Mouse (Mus musculus) cerebellum, adult 8-10 months (tissue): Measurements from ENCODE around the gene Spata31d1b.
"Not testable (repeated sequence)": the region's sequence is repeated elsewhere in the genome, so short reads cannot be mapped to it uniquely, and the experiment has no call there.

Source experiments
- DNase-seq: peaks from one replicate; pipeline ENCODE4 v3.0.0; 2022

The Spata31d1b gene

DNA sequence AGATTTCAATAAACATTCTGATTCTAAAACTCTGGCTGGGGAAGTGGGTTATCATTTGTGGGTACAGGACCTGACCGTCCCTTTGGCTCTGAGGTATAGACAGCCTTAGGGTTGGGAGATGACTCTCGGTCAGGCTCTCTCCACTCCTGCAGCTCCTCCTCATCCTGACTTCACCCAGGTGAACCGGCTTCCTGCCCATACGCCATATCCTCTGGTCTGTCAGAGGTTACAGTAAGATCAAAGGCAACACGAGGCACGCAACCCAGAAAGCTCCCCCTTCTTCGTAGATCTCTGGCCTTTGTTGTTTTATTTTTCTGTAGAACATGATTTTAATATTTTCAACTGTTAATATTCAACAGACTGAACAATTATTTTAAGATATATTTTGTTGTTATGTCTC is 16.3 kb upstream of the Spata31d1b start:
- DNase-seq, result no peak

DNA sequence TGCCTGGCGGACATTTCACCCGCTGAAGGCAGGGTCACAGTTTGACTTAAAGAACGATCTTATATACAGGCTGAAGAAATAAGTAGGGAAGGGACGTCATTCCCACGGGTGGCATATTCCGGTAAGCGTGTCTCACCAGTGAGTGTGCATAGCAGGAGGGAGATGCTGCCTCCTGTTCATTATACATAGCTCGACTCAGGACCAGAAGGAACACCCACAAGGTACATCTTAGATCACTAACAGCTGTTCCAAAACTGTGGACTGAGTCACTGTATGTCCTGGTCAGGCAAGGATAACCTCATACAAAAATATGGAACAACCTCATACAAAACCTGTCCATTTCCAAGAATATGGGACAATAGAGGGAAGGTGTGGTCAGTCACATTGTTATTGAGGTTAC is 13.0 kb upstream of the Spata31d1b start:
- DNase-seq, result no peak

GRCm38 (mm10) chr13:59700137-59700536 is 11.9 kb upstream of the Spata31d1b start:
- not testable (repeated sequence) for DNase-seq

DNA sequence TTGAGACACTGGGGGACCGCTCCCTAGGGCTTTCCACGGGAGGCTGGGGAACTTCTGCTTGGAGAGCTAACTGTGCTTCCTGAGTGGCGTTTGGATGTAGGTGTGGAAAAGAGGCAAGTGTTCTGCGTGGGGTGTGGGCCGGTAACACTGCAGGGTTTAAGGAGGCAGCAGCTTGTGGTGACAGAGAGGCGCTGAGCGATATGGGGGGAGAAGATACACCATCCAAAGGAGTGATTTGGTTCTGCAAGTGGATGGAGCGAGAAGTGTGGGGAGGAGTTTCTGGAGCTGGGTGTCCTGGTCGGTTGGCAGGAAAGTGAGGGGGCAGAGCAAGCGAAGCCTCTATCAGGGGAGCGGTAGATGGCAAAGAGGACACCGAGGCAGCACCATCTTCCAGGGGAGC is 8.6 kb upstream of the Spata31d1b start:
- DNase-seq, result no peak

DNA sequence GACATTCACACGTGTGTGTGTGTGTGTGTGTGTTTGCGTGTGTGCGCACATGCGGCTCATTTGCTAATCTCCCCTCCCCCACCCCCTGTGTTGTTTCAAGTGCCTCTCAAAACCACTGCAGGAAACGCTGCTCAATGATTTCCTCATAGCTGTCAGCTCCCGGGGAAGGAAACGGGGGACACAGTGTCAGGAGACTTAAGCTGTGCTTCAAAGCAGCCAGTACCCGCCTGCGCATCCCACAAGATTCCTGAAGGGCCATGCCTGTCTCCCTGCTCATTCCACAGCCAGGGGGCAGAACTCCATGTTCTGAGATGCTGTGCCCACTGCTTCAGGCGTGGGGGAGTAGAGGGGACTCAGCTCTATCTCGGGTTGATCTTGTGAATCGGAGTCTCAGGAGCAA is 7.5 kb upstream of the Spata31d1b start:
- DNase-seq, result no peak

- no peak for DNase-seq
Measured at GRCm38 (mm10) chr13:59710230-59710629, 1.9 kb upstream of the Spata31d1b start, which contains the start of gene Spata31d1a. Spata31d1a (minus strand) TSS chr13:59710330.

DNA sequence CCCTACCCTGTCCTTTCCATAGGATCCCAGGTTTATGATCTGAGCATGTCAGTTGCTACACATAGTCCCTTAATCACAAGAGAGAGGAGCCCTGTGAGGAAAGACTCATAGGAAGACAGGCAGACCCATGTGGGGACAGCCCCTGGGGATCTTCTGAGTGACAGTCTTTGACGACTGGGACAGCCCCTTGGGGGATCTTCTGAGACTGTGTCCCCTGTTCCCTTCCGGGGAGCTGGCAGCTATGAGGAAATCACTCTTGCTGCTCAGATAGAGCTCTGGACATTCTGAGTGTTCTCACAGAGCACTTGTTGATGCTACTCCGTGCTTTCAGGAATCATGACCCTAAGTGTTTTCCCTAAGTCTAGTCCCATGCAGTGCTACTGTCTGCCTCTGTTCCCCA is 1.6 kb downstream of the Spata31d1b start:
- DNase-seq, result no peak

GRCm38 (mm10) chr13:59718857-59719440 is 6.9 kb downstream of the Spata31d1b start:
- not testable (repeated sequence) for DNase-seq

- no peak for DNase-seq
Measured at GRCm38 (mm10) chr13:59719475-59719874, 7.4 kb downstream of the Spata31d1b start.

GRCm38 (mm10) chr13:59722089-59722488 is 10.0 kb downstream of the Spata31d1b start:
- not testable (repeated sequence) for DNase-seq

- DNase-seq, result no peak
Measured at GRCm38 (mm10) chr13:59726139-59726867, 14.2 kb downstream of the Spata31d1b start.

DNA sequence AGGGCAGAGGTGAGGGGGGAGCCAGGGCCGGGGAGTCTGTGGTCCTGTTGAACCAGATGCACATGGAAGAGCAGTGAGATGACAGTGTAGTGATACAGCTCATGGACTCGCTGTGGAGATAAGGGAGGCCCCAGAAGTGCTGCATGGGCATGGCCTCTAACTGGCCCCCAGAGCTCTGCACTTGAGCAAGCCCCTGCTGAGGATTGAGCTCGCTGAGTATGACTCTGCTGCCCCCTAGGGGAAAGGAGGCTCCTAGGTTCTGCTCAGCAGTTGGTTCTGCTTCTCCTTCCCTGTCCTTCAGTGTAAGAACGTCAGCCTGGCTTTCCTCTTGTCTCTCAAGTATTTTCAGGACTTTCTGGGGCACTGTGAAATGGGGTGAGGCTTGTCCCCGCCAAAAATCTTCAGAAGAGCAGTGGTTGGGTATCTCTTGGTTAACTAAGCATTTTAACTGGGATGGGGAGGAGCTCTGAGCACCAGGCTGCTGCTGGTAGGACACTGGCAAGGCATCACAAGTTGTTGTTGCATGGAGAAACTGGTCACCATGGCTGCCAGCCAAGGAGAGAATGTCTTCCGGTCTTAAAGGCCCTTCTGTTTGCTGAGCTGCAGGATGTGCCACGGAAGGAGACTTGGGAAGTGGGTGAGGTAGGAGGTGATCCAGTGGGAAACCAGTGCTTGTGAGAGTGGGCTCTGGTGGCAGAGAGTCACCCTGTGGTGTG is 16.5 kb downstream of the Spata31d1b start:
- DNase-seq, result peak; percentile 84

- DNase-seq, result no peak
Measured at GRCm38 (mm10) chr13:59731652-59732051, 19.6 kb downstream of the Spata31d1b start, which contains the start of gene Spata31d1d. Spata31d1d (minus strand) TSS chr13:59731752.

DNA sequence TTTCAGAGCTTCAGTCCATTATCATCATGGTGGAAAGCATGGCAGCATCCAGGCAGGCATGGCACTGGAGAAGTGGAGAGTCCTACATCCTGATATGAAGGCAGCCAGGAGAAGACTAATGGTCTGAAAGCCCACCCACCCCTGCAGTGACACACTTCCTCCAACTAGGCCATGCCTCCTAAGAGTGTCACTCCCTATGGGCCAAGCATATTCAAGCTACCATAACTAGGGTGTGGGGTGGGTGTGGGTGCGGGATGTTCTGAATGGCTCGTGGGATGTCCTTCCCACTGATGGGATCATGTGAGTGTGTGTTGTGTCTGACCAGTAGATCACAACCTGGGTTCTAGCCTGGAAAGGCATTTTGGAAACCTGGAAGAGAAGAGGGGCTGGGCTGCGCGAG is 21.9 kb downstream of the Spata31d1b start:
- no peak for DNase-seq

DNA sequence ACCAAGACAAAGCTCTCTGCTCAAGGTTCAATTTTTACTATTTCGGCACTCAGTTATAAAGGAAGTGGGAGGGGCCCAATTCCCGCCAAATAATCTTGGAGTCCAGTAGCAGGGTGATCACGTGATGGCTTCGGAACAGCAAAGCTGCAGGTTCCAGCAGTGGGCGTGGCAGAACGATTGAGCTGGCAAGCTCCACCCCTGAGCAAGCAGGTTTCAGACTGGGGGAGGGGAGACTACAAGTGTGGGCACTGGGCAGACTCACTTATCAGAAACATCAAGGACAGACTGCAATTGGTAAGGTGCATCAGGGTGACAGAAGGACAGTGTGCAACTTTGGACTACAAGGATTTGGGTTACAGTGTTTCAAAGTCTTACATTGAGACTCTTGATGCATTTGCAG is 22.3 kb downstream of the Spata31d1b start:
- not testable (repeated sequence) for DNase-seq

- no peak for DNase-seq
Measured at GRCm38 (mm10) chr13:59735190-59735589, 23.1 kb downstream of the Spata31d1b start.

- no peak for DNase-seq
Measured at GRCm38 (mm10) chr13:59738455-59738854, 26.4 kb downstream of the Spata31d1b start.

GRCm38 (mm10) chr13:59739397-59739796 is 27.3 kb downstream of the Spata31d1b start:
- DNase-seq, result no peak

GRCm38 (mm10) chr13:59741096-59741495 is 29.0 kb downstream of the Spata31d1b start:
- no peak for DNase-seq

DNA sequence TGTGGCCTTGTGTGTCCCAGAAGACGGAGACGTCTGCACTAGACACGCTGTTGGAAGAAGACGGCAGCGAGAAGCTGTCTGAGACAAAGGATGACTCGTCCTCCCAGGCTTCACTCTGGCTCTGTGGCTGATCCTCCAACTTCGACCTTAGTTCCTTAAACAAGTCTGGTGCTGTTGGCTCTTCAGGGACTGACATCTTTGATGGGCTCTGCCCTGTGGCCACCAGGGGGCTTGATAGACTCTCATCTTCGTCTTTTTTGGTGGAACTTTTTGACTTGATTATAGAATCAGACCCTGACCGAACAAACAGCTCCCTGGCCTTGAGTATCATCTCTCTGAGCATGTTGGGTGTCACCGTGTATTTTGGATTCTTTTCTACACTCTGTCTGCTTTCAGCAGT is 29.6 kb downstream of the Spata31d1b start:
- no peak for DNase-seq

- no peak for DNase-seq
Measured at GRCm38 (mm10) chr13:59745462-59745861, 33.4 kb downstream of the Spata31d1b start.

GRCm38 (mm10) chr13:59746164-59746563 is 34.1 kb downstream of the Spata31d1b start:
- DNase-seq, result no peak

DNA sequence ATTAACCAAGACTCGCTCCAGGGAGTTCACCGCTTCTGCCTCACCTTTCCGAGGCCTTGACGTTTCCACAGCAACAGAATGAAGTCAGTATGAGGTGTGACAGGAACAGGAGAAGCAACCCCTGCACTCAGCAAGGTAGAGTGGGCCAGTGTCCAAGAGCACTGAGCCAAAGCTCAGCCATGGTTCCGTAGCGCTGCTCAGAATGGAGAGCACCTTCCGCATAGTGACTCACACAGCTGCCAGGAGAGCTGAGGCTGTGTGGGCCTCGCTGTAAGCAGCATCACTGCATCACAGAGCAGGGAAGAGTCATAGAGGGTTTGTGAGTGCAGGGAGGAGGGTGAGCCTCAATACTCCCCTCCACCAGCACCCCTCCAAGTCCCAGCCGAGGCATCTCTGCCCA is 34.6 kb downstream of the Spata31d1b start, which contains the start of gene 1700014D04Rik:
TSS of gene 1700014D04Rik (minus strand) at position 42 of the 400 bp plus-strand sequence.
- no peak for DNase-seq

DNA sequence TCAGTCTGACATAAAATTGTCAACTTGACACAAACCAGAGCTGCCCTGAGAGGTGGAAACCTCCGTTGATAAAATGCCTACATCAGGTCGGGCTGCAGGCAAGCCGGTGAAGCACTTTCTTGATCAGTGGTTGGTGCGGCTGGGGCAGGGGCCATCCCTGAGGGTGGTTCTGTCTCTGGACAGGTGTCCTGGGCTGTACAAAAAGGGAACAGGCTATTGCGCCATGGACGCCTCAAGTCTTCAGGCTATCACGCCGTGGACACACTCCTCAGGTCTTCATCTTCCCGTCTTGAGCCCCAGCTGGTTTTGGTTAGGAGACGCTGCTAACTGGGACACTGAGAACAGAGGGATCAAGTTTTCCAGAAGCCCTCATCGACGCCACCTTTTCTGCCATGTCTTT is 38.2 kb downstream of the Spata31d1b start:
- DNase-seq, result no peak
